Mouse (Mus musculus) stomach, postnatal 0 days (tissue): Measurements from ENCODE around the gene Orc1. TPM values are rescaled to one million over a fixed set of nuclear protein-coding genes. Genes with fewer than 3 reads are reported as not detected.

ENCODE experiments used
- ATAC-seq: fragments of 200-750 bp; cut with Nextera tagmentation; 2 replicates; pipeline ENCODE4 v1.8.0; 2017; ENCODE audit not compliant: low FRiP score, low TSS enrichment
- DNase-seq: peaks from one replicate; pipeline ENCODE4 v3.0.0-alpha.2; 2016; ENCODE audit warnings: low spot score
- H3K27ac ChIP-seq: fragments of 300-500 bp; sonication (generic); replicated peaks from 2 replicates; pipeline ENCODE4 v1.5.1; 2014; ENCODE audit warnings: mild to moderate bottlenecking, control low read depth
- H3K27me3 ChIP-seq: fragments of 300-500 bp; sonication (generic); 2 replicates; pipeline ENCODE4 v1.6.1; 2014; ENCODE audit warnings: low read length; ENCODE audit not compliant: control insufficient read depth, insufficient read depth
- H3K36me3 ChIP-seq: fragments of 300-500 bp; sonication (generic); 2 replicates; pipeline ENCODE4 v1.6.1; 2014; ENCODE audit warnings: low read length, mixed read lengths; ENCODE audit not compliant: control insufficient read depth, insufficient read depth
- H3K4me1 ChIP-seq: fragments of 300-500 bp; sonication (generic); replicated peaks from 2 replicates; pipeline ENCODE4 v1.6.1; 2014; ENCODE audit warnings: antibody characterized with exemption; ENCODE audit not compliant: control insufficient read depth, insufficient read depth
- H3K4me2 ChIP-seq: fragments of 300-500 bp; sonication (generic); replicated peaks from 2 replicates; pipeline ENCODE4 v1.6.1; 2014; ENCODE audit warnings: low read depth, mild to moderate bottlenecking, control low read depth, moderate library complexity
- H3K4me3 ChIP-seq: fragments of 300-500 bp; sonication (generic); 2 replicates; pipeline ENCODE4 v1.5.1; 2014; ENCODE audit warnings: low read depth, low read length, control low read depth
- H3K9ac ChIP-seq: fragments of 300-500 bp; sonication (generic); 2 replicates; pipeline ENCODE4 v1.6.1; 2014; ENCODE audit warnings: mild to moderate bottlenecking, low read length, control low read depth, mixed read lengths
- H3K9me3 ChIP-seq: fragments of 300-500 bp; sonication (generic); 2 replicates; pipeline ENCODE4 v1.6.1; 2016; ENCODE audit warnings: low read length; ENCODE audit not compliant: control insufficient read depth
- CTCF ChIP-seq: IDR thresholded peaks from 2 replicates; pipeline ENCODE4 v1.5.1; 2016; ENCODE audit warnings: antibody characterized with exemption, low read depth, mild to moderate bottlenecking, moderate library complexity
- EP300 ChIP-seq: optimal IDR thresholded peaks from 2 replicates; pipeline ENCODE3; 2016; ENCODE audit warnings: antibody characterized with exemption
- WGBS: fragments of 180-500 bp; shearing (Covaris S2); extraction: QIAGEN DNeasy Blood & Tissue Kit; methylation state at CpG from one replicate; pipeline ENCODE4 v1.1.7; 2014; 5-methylcytosine and 5-hydroxymethylcytosine counted together
- polyA plus RNA-seq: library from polyadenylated mRNA; unstranded; fragments of >200 nt; fragmentation: Nextera tagmentation; extraction: Ambion mirVana; gene quantifications from 2 replicates; pipeline ENCODE4 v1.2.1, GENCODE M21; 2015

Orc1 gene
- polyA plus RNA-seq, 1 experiment from 2014 or later: 1.8 TPM

GRCm38 (mm10) chr4:108593376-108593775 is 14.2 kb downstream of the Orc1 start:
- DNase-seq (no peak), ATAC-seq (no peak)
- no peaks in the 10 kb centered on the region for H3K27me3 ChIP-seq
- no peak overlapping the region for H3K9ac ChIP-seq
- no peak overlapping the region for H3K4me3 ChIP-seq
- no peaks in the 10 kb centered on the region for H3K36me3 ChIP-seq
- H3K9me3 ChIP-seq: no peaks in the 10 kb centered on the region
- H3K4me2 ChIP-seq: no peak overlapping the region
- 82% methylated on average over 2 of the region's 2 CpGs for WGBS
- H3K4me1 ChIP-seq: no peaks in the 10 kb centered on the region
- TF ChIP-seq CTCF (no peak), EP300 (no peak)
- no peak overlapping the region for H3K27ac ChIP-seq

- H3K4me2 ChIP-seq: no peak overlapping the region
- no peak overlapping the region for H3K9ac ChIP-seq
- WGBS: 82% methylated on average over 1 of the region's 1 CpGs
- H3K27ac ChIP-seq: no peak overlapping the region
- H3K4me3 ChIP-seq: no peak overlapping the region
- TF ChIP-seq CTCF (no peak), EP300 (no peak)
- no peaks in the 10 kb centered on the region for H3K9me3 ChIP-seq
- DNase-seq (no peak), ATAC-seq (no peak)
- H3K4me1 ChIP-seq: no peaks in the 10 kb centered on the region
- H3K27me3 ChIP-seq: no peaks in the 10 kb centered on the region
- H3K36me3 ChIP-seq: no peaks in the 10 kb centered on the region
These were observed 16.6 kb downstream of the Orc1 start for GRCm38 (mm10) chr4:108595785-108596184.

- no peaks in the 10 kb centered on the region for H3K27me3 ChIP-seq
- no peak overlapping the region for H3K4me2 ChIP-seq
- H3K9me3 ChIP-seq: no peaks in the 10 kb centered on the region
- ATAC-seq (no peak; the same call in 1 of the 2 replicates), DNase-seq (no peak)
- H3K27ac ChIP-seq: no peak overlapping the region
- H3K4me1 ChIP-seq: no peaks in the 10 kb centered on the region
- no peak for TF ChIP-seq EP300
- TF ChIP-seq CTCF: no peak
- H3K36me3 ChIP-seq: no peaks in the 10 kb centered on the region
- H3K4me3 ChIP-seq: no peak overlapping the region
- H3K9ac ChIP-seq: no peak overlapping the region
- 78% methylated on average over 4 of the region's 4 CpGs for WGBS
These were observed 19.1 kb downstream of the Orc1 start for GRCm38 (mm10) chr4:108598306-108598705.

GRCm38 (mm10) chr4:108601870-108602269 is 22.6 kb downstream of the Orc1 start:
- no peak for ATAC-seq
- no peak overlapping the region for H3K27ac ChIP-seq

GRCm38 (mm10) chr4:108608651-108609050 is 29.4 kb downstream of the Orc1 start:
- no peak for TF ChIP-seq CTCF
- TF ChIP-seq EP300: no peak

More at GRCm38 (mm10) chr4:108601870-108602269, 22.6 kb downstream of the Orc1 start:
- H3K4me2 ChIP-seq: no peak overlapping the region
- no peaks in the 10 kb centered on the region for H3K27me3 ChIP-seq
- no peaks in the 10 kb centered on the region for H3K9me3 ChIP-seq
- 92% methylated on average over 7 of the region's 7 CpGs for WGBS
- H3K4me1 ChIP-seq: no peaks in the 10 kb centered on the region
- H3K9ac ChIP-seq: no peak overlapping the region
- TF ChIP-seq CTCF (no peak), EP300 (no peak)
- no peak for DNase-seq
- no peak overlapping the region for H3K4me3 ChIP-seq
- no peaks in the 10 kb centered on the region for H3K36me3 ChIP-seq

GRCm38 (mm10) chr4:108610935-108611334 is 31.7 kb downstream of the Orc1 start:
- Histone ChIP-seq H3K4me1 (no peaks in the 10 kb centered on the region), H3K4me2 (no peak overlapping the region), H3K27me3 (no peaks in the 10 kb centered on the region), H3K4me3 (no peak overlapping the region), H3K36me3 (0 out of 2 replicates have a peak, but pooled peaks cover 3% of the 10 kb centered on the region), H3K9me3 (no peaks in the 10 kb centered on the region), H3K9ac (no peak overlapping the region), H3K27ac (no peak overlapping the region)
- ATAC-seq: no peak
- WGBS: 91% methylated on average over 5 of the region's 5 CpGs
- DNase-seq: no peak
- TF ChIP-seq CTCF (no peak), EP300 (no peak)

More at GRCm38 (mm10) chr4:108608651-108609050, 29.4 kb downstream of the Orc1 start:
- ATAC-seq: no peak
- Histone ChIP-seq H3K4me2 (no peak overlapping the region), H3K9me3 (no peaks in the 10 kb centered on the region), H3K27ac (no peak overlapping the region), H3K36me3 (no peaks in the 10 kb centered on the region), H3K4me3 (no peak overlapping the region), H3K9ac (no peak overlapping the region), H3K4me1 (no peaks in the 10 kb centered on the region), H3K27me3 (no peaks in the 10 kb centered on the region)
- no peak for DNase-seq
- WGBS: 73% methylated on average over 3 of the region's 3 CpGs
